Mouse (Mus musculus): Measurements from ENCODE around the gene Ankrd36. TPM values are rescaled to one million over a fixed set of nuclear protein-coding genes. Genes with fewer than 3 reads are reported as not detected.

Gene Ankrd36
- not detected in 2 replicates for polyA plus RNA-seq (2015; fragmentation: Nextera tagmentation; extraction: Ambion mirVana)

DNA sequence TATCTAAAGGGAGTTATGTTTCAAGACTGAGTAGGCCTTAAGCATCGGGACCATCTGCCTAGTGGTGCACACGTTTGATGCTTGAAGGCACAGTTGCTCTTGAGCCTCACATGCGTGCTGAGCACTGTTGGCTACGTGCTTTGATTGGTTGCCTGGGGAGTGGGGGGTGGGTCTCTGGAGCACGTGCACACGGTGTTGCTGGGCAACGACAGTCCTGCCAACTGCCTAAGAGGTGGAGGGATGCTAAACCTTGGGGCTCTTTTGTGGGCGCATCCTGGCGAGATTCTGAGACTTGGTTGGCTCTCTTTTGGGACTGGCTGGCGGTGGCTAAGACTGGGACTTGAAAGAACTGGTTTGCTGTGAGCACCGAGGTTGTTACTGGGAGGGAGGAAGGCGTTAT is at the start of gene Ankrd36:
TSS of gene Ankrd36 (plus strand) at position 211 of the 400 bp plus-strand sequence.
- no peaks in the 10 kb centered on the region for H3K4me1 ChIP-seq
- H3K9me3 ChIP-seq = no peaks in the 10 kb centered on the region
- H3K27ac ChIP-seq = no peak within 1 kb of the TSS
- 81% methylated on average over 12 of the region's 12 CpGs for WGBS
- no peaks in the 10 kb centered on the region for H3K36me3 ChIP-seq
- no peak within 1 kb of the TSS for H3K4me2 ChIP-seq
- no peak within 1 kb of the TSS for H3K4me3 ChIP-seq
- H3K27me3 ChIP-seq = no peaks in the 10 kb centered on the region
- no peak within 1 kb of the TSS for H3K9ac ChIP-seq
- ATAC-seq (ENCODE audit: insufficient number of reproducible peaks, low FRiP score, low TSS enrichment, low read depth) = no peak

DNA sequence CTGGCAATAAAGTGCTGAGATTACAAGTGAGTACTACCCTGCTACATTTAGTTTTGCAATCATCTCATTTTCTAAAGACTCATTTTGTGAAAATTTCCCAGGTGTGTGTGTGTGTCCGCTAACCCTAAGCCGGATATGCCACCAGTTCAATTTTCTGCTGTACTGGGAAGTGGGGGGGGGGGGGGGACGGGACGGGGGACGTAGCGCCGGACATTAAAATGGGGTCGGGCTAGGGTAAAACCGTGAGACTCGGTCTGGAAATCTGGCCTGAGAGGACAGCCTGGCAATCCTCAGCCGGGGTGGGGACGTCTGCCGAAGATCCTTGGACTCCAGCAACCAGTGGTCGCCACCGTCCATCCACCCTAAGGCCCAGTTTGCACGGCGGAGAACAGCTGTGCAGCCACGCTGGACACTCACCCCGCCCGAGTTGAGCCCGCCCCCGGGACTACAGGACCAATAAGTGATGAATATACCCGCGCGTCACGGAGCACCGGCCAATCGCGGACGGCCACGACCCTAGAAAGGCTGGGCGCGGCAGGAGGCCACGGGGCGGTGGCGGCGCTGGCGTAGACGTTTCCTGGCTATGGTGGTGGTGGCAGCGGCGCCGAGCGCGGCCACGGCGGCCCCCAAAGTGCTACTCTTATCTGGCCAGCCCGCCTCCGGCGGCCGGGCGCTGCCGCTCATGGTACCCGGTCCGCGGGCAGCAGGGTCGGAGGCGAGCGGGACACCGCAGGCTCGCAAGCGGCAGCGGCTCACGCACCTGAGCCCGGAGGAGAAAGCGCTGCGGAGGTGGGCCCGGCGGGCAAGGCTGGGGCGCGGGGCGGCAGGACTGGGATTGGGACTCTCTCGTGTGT is 48.8 kb upstream of the Ankrd36 start, which contains the start of gene Xbp1:
TSS of gene Xbp1 (plus strand) at position 248 of the 854 bp plus-strand sequence.
- H3K4me3 ChIP-seq = peak within 1 kb of the TSS; percentile 100
- H3K27ac ChIP-seq = peak within 1 kb of the TSS; percentile 97
- no peaks in the 10 kb centered on the region for H3K9me3 ChIP-seq
- WGBS = under 1% methylated on average over 65 of the region's 72 CpGs
- no peaks in the 10 kb centered on the region for H3K27me3 ChIP-seq
- peaks cover 32% of the 10 kb centered on the region for H3K36me3 ChIP-seq
- peaks cover 23% of the 10 kb centered on the region for H3K4me1 ChIP-seq
- peak within 1 kb of the TSS; percentile 96 for H3K9ac ChIP-seq
- peak; percentile 97 for ATAC-seq (ENCODE audit: insufficient number of reproducible peaks, low FRiP score, low TSS enrichment, low read depth)
- peak within 1 kb of the TSS; percentile 59 for H3K4me2 ChIP-seq

DNA sequence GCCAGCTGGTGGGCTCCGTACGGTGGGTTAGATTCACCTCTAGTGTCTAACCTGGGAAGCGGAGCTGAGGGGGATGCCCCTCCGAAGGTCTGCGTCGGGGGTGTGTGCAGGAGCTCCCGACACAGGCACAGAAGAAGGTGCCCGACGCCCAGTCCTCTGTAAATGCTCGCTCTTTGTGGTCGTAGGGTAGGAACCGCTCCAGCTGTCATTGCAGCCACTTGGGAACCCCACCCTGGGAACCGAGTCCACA is 48.3 kb upstream of the Ankrd36 start:
- Histone ChIP-seq H3K4me1 (peaks cover 23% of the 10 kb centered on the region), H3K27me3 (no peaks in the 10 kb centered on the region), H3K9me3 (no peaks in the 10 kb centered on the region), H3K27ac (peak overlapping the region; percentile 97), H3K4me2 (peak overlapping the region; percentile 59), H3K4me3 (peak overlapping the region; percentile 100), H3K9ac (peak overlapping the region; percentile 96), H3K36me3 (peaks cover 37% of the 10 kb centered on the region)
- 0% methylated on average over 13 of the region's 13 CpGs for WGBS
- ATAC-seq (ENCODE audit: insufficient number of reproducible peaks, low FRiP score, low TSS enrichment, low read depth) = no peak

DNA sequence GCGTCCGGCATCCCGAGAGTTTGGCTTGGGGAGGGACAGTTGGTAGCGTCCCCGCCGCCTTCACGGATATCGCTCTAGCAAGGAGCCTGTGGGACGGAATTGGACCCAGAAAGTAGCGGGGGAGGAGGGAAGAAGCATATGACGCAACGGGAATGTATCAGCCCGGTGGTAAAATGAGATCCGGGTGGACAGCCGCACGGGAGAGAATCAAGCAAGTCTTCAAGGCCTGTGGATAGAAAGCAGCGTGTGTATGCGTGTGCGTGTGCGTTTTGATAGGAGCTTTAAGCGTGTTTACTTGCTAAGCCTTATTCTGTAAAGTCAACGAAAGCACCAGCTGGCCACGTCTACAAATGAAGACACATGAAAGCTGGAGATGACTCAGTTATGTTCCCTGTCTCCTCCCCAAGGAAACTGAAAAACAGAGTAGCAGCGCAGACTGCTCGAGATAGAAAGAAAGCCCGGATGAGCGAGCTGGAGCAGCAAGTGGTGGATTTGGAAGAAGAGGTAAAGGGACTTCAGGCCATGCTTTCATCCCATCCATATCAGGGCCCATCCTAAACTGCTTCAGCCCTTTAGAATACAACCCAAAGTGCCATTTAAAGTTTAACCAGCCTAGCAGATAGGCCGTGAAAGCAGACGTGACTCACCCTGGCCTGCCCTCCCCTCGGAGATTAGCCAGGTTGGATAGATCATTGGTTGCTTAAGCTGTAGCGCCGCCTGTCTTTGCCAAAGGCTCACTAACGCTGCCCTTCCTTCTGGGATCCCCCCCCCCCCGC is 47.8 kb upstream of the Ankrd36 start:
- no peaks in the 10 kb centered on the region for H3K9me3 ChIP-seq
- H3K36me3 ChIP-seq = peaks cover 42% of the 10 kb centered on the region
- no peaks in the 10 kb centered on the region for H3K27me3 ChIP-seq
- H3K4me3 ChIP-seq = peak overlapping the region; percentile 100
- 0 out of 2 replicates have a peak, but pooled peaks have one; percentile 19 for ATAC-seq (ENCODE audit: insufficient number of reproducible peaks, low FRiP score, low TSS enrichment, low read depth)
- peak overlapping the region; percentile 59 for H3K4me2 ChIP-seq
- peaks cover 23% of the 10 kb centered on the region for H3K4me1 ChIP-seq
- under 1% methylated on average over 34 of the region's 34 CpGs for WGBS
- peak overlapping the region; percentile 96 for H3K9ac ChIP-seq
- peak overlapping the region; percentile 97 for H3K27ac ChIP-seq

DNA sequence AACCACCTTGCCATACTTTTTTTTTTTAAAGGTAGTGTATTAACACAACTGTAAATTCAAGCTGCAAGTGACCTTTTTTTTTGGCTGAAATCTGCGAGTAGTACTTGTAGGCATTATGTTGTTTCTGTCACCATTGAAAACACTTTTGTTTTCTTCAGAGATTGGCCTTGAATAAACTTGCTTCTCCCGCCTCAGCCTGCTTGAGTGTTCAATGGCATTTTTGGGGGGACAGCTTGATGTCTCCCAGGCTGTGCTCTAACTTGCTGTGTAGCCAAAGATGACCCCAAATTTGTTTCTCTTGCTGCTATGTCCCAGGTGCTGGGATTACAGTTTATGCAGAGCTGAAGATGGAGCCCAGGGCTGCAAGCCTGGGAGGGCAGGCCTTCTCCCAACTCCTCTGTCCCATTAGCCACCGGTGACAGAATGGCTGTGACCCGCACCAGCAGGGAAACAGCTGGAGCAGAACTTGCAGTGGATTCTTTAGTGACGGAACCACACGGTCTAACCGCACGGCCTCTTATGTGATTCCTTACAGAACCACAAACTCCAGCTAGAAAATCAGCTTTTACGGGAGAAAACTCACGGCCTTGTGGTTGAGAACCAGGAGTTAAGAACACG is 46.6 kb upstream of the Ankrd36 start:
- H3K27ac ChIP-seq = no peak overlapping the region
- peaks cover 49% of the 10 kb centered on the region for H3K36me3 ChIP-seq
- peak overlapping the region; percentile 59; the same call in 1 of the 2 replicates for H3K4me2 ChIP-seq
- H3K27me3 ChIP-seq = no peaks in the 10 kb centered on the region
- H3K4me3 ChIP-seq = peak overlapping the region; percentile 100; the same call in 1 of the 2 replicates
- peaks cover 23% of the 10 kb centered on the region for H3K4me1 ChIP-seq
- H3K9me3 ChIP-seq = no peaks in the 10 kb centered on the region
- no peak overlapping the region; the same call in 1 of the 2 replicates for H3K9ac ChIP-seq
- WGBS = 83% methylated on average over 11 of the region's 11 CpGs
- no peak for ATAC-seq (ENCODE audit: insufficient number of reproducible peaks, low FRiP score, low TSS enrichment, low read depth)

DNA sequence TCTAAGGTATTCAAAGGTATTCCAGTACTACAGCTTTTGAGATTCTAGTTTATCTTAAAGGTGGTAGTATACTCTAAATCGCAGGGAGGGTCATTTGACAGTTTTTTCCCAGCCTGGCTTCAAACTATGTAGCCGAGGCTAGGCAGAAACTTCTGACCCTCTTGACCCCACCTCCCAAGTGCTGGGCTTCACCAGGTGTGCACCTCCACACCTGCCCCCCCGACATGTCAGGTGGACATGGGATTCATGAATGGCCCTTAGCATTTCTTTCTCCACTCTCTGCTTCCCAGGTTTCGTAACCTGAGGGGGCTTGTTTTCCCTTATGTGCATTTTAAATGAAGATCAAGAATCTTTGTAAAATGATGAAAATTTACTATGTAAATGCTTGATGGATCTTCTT is 44.1 kb upstream of the Ankrd36 start:
- Histone ChIP-seq H3K4me1 (peaks cover 23% of the 10 kb centered on the region), H3K27me3 (no peaks in the 10 kb centered on the region), H3K9ac (no peak overlapping the region), H3K27ac (no peak overlapping the region), H3K4me3 (no peak overlapping the region), H3K9me3 (no peaks in the 10 kb centered on the region), H3K4me2 (no peak overlapping the region), H3K36me3 (peaks cover 65% of the 10 kb centered on the region)
- ATAC-seq (ENCODE audit: insufficient number of reproducible peaks, low FRiP score, low TSS enrichment, low read depth) = no peak
- 88% methylated on average over 4 of the region's 4 CpGs for WGBS

DNA sequence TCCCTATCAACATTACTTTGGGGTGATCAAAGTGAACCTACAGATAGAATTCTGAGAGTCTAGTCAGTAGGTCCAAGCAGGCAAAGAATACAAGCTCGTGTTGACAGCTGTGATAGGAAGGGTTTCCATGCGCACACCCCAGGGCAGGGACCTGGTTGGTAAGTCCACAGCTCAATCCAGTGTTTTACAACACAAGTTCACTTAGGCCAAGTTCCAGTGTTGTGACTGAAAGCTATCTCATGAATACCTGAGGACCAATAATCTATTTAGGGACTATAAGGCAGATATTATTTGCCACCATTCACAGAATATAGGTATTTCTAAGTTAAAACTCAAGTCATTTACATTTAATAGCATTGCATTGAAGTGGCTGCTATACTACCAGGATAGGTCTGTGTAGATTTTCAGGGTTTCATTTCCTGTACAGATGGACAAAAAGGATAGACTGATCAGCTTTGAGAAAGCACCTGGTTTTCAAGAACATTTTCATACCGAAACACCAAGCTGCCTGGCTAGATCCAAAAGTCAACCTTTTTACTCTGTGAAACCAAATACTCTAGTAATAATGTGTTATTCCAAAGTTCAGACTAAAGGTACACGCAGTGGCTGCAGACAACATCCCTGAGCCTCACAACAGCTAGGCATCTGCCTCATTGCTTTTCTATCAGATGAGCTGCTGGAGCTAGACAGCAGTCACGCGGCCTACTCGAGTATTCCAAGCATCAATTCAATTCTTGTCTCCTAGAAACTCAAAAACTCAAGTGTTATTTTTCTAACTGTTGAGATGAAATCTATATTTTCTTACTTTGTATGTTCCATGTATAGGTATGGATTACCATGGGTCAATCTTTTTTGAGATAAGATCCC is 42.7 kb upstream of the Ankrd36 start:
- ATAC-seq (ENCODE audit: insufficient number of reproducible peaks, low FRiP score, low TSS enrichment, low read depth) = no peak
- Histone ChIP-seq H3K4me3 (no peak overlapping the region), H3K4me1 (peaks cover 23% of the 10 kb centered on the region), H3K36me3 (peaks cover 79% of the 10 kb centered on the region), H3K4me2 (no peak overlapping the region), H3K27ac (no peak overlapping the region), H3K9ac (no peak overlapping the region), H3K9me3 (no peaks in the 10 kb centered on the region), H3K27me3 (no peaks in the 10 kb centered on the region)
- WGBS = 90% methylated on average over 7 of the region's 7 CpGs

DNA sequence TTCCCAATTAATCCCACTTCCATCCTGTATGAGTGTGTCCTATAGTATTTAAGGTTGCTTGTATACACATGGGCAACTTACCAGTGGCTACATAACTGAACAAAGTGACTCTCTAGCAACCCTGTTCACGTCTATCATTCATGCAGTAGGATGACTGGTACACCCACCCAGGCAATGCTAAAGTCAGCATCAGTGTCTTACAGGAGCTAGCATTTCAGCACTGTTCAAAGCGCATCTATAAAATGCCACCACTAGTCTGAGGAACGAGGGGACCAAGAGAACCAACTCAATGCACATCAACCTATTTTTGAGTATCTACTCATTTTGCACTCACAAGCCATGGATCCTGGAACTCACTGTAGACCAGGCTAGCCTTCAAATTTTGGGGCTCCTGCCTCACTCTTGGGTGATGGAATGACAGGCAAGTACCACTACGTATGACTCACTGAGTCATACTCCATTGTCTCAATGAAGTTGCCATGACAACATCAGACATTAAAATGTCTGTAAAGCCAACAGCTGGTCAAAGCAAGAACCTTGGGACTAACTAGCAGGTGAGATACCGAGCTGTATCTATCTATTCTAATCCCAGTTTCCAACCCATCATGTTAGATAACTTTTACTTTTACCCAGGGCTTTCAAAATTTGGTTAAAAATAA is 41.5 kb upstream of the Ankrd36 start:
- ATAC-seq (ENCODE audit: insufficient number of reproducible peaks, low FRiP score, low TSS enrichment, low read depth) = no peak
- H3K27me3 ChIP-seq = no peaks in the 10 kb centered on the region
- 82% methylated on average over 5 of the region's 5 CpGs for WGBS
- peaks cover 85% of the 10 kb centered on the region for H3K36me3 ChIP-seq
- H3K4me2 ChIP-seq = no peak overlapping the region
- H3K27ac ChIP-seq = no peak overlapping the region
- no peaks in the 10 kb centered on the region for H3K9me3 ChIP-seq
- no peak overlapping the region for H3K4me3 ChIP-seq
- H3K9ac ChIP-seq = no peak overlapping the region
- peaks cover 12% of the 10 kb centered on the region for H3K4me1 ChIP-seq

DNA sequence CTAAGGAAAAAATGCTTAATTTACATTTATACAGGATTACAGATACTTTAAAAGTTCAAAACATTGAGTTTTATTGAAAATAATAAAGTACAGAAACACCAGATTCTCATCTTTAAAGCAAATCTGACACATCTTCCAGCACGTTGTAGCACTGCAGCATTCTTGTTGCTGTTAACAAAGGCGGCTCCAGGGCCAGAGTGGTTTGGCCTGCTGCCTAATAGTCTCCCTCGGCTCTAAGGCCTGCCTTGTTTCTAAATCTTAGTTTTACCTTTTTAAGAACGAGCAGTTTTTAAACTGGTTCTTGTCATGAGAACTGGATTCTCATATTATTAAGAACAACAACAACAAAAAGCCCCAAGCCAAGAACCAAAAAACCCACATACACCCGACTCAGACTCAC is 40.6 kb upstream of the Ankrd36 start:
- H3K27ac ChIP-seq = no peak overlapping the region
- WGBS = 41% methylated on average over 5 of the region's 5 CpGs
- no peak overlapping the region for H3K9ac ChIP-seq

DNA sequence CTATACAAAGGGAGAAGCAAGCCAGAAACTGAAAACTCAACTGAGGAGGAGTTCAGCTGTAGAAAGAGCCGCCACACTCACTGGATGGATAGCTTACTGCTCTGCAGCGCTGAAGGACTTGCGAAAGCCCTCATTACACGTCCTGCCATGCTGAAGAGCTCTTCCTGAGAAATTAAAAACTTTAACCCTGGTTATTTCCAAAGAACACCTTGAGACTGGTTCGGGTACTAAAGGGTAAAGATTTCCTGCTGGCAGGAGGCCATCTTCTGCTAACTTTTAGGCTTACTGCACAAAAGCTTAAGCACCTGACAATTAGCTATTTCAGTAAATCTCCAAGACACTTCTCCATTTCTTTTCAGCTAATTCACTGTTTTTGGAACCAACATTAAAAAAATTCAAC is 39.3 kb upstream of the Ankrd36 start:
- H3K9ac ChIP-seq = no peak overlapping the region
- no peak overlapping the region for H3K4me3 ChIP-seq
- no peak overlapping the region for H3K4me2 ChIP-seq
- no peak overlapping the region for H3K27ac ChIP-seq
- H3K4me1 ChIP-seq = no peaks in the 10 kb centered on the region
- no peaks in the 10 kb centered on the region for H3K9me3 ChIP-seq
- no peak for ATAC-seq (ENCODE audit: insufficient number of reproducible peaks, low FRiP score, low TSS enrichment, low read depth)
- H3K27me3 ChIP-seq = no peaks in the 10 kb centered on the region
- WGBS = 84% methylated on average over 5 of the region's 5 CpGs
- H3K36me3 ChIP-seq = peaks cover 85% of the 10 kb centered on the region

More for the DNA sequence above, 40.6 kb upstream of the Ankrd36 start:
- no peak for ATAC-seq (ENCODE audit: insufficient number of reproducible peaks, low FRiP score, low TSS enrichment, low read depth)
- no peaks in the 10 kb centered on the region for H3K27me3 ChIP-seq
- H3K4me3 ChIP-seq = no peak overlapping the region
- H3K9me3 ChIP-seq = no peaks in the 10 kb centered on the region
- H3K36me3 ChIP-seq = peaks cover 85% of the 10 kb centered on the region
- H3K4me1 ChIP-seq = peaks cover 4% of the 10 kb centered on the region
- H3K4me2 ChIP-seq = no peak overlapping the region

DNA sequence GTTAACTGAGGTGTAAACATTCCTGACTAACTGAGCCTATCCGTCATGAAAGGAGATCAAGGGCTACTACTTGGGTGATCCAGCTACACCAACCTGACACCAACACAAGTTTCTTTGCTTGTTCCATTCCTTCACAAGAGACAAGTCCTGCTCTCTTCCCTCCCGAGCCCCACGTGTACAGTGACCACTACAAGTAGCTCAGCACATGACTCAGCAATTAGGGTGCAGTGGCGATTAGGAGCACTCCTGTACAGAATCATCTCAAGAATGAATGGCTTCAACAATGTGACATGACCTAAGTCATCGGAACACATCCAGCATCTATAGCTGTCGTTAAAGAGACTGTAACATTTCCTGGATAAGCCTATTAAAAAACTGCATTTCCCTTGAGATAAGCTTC is 38.8 kb upstream of the Ankrd36 start:
- Histone ChIP-seq H3K4me1 (no peaks in the 10 kb centered on the region), H3K9me3 (no peaks in the 10 kb centered on the region), H3K4me3 (no peak overlapping the region), H3K27me3 (no peaks in the 10 kb centered on the region), H3K36me3 (peaks cover 81% of the 10 kb centered on the region), H3K9ac (no peak overlapping the region), H3K27ac (no peak overlapping the region), H3K4me2 (no peak overlapping the region)
- ATAC-seq (ENCODE audit: insufficient number of reproducible peaks, low FRiP score, low TSS enrichment, low read depth) = no peak
- WGBS = 78% methylated on average over 6 of the region's 6 CpGs

All from limb, embryonic 15.5 days (tissue).